Mouse (Mus musculus) neutrophil, adult 59 days (primary cell): ENCODE measurements around the gene Skap1. TPM values are rescaled to one million over a fixed set of nuclear protein-coding genes. Genes with fewer than 3 reads are reported as not detected.

Experiments
- total RNA-seq, 2 experiments: library from RNA; stranded (reverse); gene quantifications; 1 replicate in 1 of 2; 2 replicates in 1 of 2; pipeline ENCODE4 v1.2.4; 2023

Gene Skap1
- total RNA-seq, result under 1 TPM; 0.84 to 0.98 TPM

GRCm38 (mm10) chr11:96463986-96464715, at the start of gene Skap1:
Gene Skap1, plus strand, starts transcription at chr11:96464593.

GRCm38 (mm10) chr11:96776968-96777962, 312.9 kb downstream of the Skap1 start, which contains the start of gene Snx11:
Gene Snx11, minus strand, starts transcription at chr11:96777559.

GRCm38 (mm10) chr11:96788871-96789795, 324.7 kb downstream of the Skap1 start, which contains the start of gene Cbx1:
Gene Cbx1, plus strand, starts transcription at chr11:96789127.

Other genes with a start within 250 kb of the Skap1 start
- not detected for gene Hoxb9, start 193.1 kb upstream of the Skap1 start, total RNA-seq
- gene Hoxb8, start 182.7 kb upstream of the Skap1 start, total RNA-seq, result not detected
- not detected for gene Hoxb7, start 178.0 kb upstream of the Skap1 start, total RNA-seq
- not detected for gene Hoxb6, start 172.1 kb upstream of the Skap1 start, total RNA-seq
- not detected for gene Hoxb5, start 161.3 kb upstream of the Skap1 start, total RNA-seq
- 1 to 10 TPM; 4.1 to 4.5 TPM for gene Hoxb4, start 146.3 kb upstream of the Skap1 start, total RNA-seq
- 1 to 10 TPM in 1 of 2 experiments, under 1 TPM in 1; 0.84 to 1.8 TPM for gene Hoxb3, start 141.3 kb upstream of the Skap1 start, total RNA-seq
- gene Hoxb2, start 114.1 kb upstream of the Skap1 start, total RNA-seq, result not detected
- gene Hoxb1, start 98.8 kb upstream of the Skap1 start, total RNA-seq, result 1 to 10 TPM in 1 of 2 experiments, under 1 TPM in 1; 0.46 to 1.0 TPM